Mouse (Mus musculus) adrenal gland, adult 18-20 months (tissue): Measurements from ENCODE around the gene Duoxa2. TPM values are rescaled to one million over a fixed set of nuclear protein-coding genes. Genes with fewer than 3 reads are reported as not detected.

Experiments used
- DNase-seq, 2 experiments: peaks; one replicate each; pipeline ENCODE4 v3.0.0; 2021 to 2022; ENCODE audit warnings: low spot score in 2 of 2
- long read RNA-seq, 2 experiments: library from polyadenylated mRNA; stranded (forward); transcript quantifications; one replicate each; pipeline ENCODE4 v2.0.0; 2021
- total RNA-seq, 2 experiments: library from RNA; stranded (reverse); gene quantifications; 1 replicate in 1 of 2; 2 replicates in 1 of 2; pipeline ENCODE4 v1.2.3; 2021

The Duoxa2 gene
- total RNA-seq, result not detected
- long read RNA-seq, experiment 1, result 0 reads
- long read RNA-seq, experiment 2, partial matches to known transcripts, result 0 of 1 reads
- long read RNA-seq, experiment 2, other reads (novel, unspliced or antisense), result 0 of 1 reads

GRCm38 (mm10) chr2:122298596-122299490 lies at the start of gene Duoxa2:
Gene Duoxa2, plus strand, starts transcription at chr2:122298900.
- DNase-seq, result no peak

- DNase-seq, result no peak
Observed at GRCm38 (mm10) chr2:122255997-122256396, 42.7 kb upstream of the Duoxa2 start.

- no peak for DNase-seq
Observed at GRCm38 (mm10) chr2:122260729-122261128, 38.0 kb upstream of the Duoxa2 start.

- no peak for DNase-seq
Observed at GRCm38 (mm10) chr2:122264690-122265089, 34.0 kb upstream of the Duoxa2 start.

- DNase-seq, result no peak
Observed at GRCm38 (mm10) chr2:122266407-122267193, 32.1 kb upstream of the Duoxa2 start.

- DNase-seq, result no peak
Observed at GRCm38 (mm10) chr2:122278769-122279168, 19.9 kb upstream of the Duoxa2 start.

GRCm38 (mm10) chr2:122284091-122284490 lies 14.6 kb upstream of the Duoxa2 start:
- no peak for DNase-seq

GRCm38 (mm10) chr2:122286137-122286536 lies 12.6 kb upstream of the Duoxa2 start:
- DNase-seq, result no peak

GRCm38 (mm10) chr2:122294916-122295315 lies 3.8 kb upstream of the Duoxa2 start:
- DNase-seq, result no peak

- no peak for DNase-seq
Observed at GRCm38 (mm10) chr2:122297271-122298095, 1.2 kb upstream of the Duoxa2 start.

- no peak for DNase-seq
Observed at GRCm38 (mm10) chr2:122298096-122298499, 602 bp upstream of the Duoxa2 start, which contains the start of gene Duox2. Gene Duox2, minus strand, starts transcription at chr2:122298449.

GRCm38 (mm10) chr2:122299911-122300655 lies 1.4 kb downstream of the Duoxa2 start:
- DNase-seq, result no peak

- DNase-seq, result no peak
Observed at GRCm38 (mm10) chr2:122300656-122301020, 1.9 kb downstream of the Duoxa2 start.

- DNase-seq, result peak in 1 of 2 experiments; percentile 35
Observed at GRCm38 (mm10) chr2:122301081-122301920, 2.6 kb downstream of the Duoxa2 start.

- DNase-seq, result no peak
Observed at GRCm38 (mm10) chr2:122301921-122302573, 3.3 kb downstream of the Duoxa2 start.

- peak; percentile 52 to 57 for DNase-seq
Observed at GRCm38 (mm10) chr2:122302574-122303241, 4.0 kb downstream of the Duoxa2 start.

- DNase-seq, result no peak
Observed at GRCm38 (mm10) chr2:122304544-122304943, 5.8 kb downstream of the Duoxa2 start.
